Mouse (Mus musculus) layer of hippocampus, postnatal 25 days (tissue): Measurements from ENCODE around the gene Fah. TPM values are rescaled to one million over a fixed set of nuclear protein-coding genes. Genes with fewer than 3 reads are reported as not detected.

Experiments
- total RNA-seq, 2 experiments: library from RNA; stranded (reverse); gene quantifications; 2 replicates each; pipeline ENCODE4 v1.2.3; 2021

Gene Fah
- total RNA-seq, 2 experiments from 2014 or later: 18.4 to 19.2 TPM

Other genes with a start within 250 kb of the Fah start
- gene Arnt2, start 196.5 kb downstream of the Fah start, total RNA-seq: 100 to 1,000 TPM; 157 to 163 TPM
- 10 to 100 TPM; 81.9 to 98.1 TPM for gene Gm2115, start 77.8 kb downstream of the Fah start, total RNA-seq
- gene Zfand6, start 83.2 kb upstream of the Fah start, total RNA-seq: 10 to 100 TPM; 74.4 to 78.4 TPM
- gene Olfr291, start 246.8 kb upstream of the Fah start, total RNA-seq: not detected